Mouse (Mus musculus): ENCODE measurements around the gene Dhx34. TPM values are rescaled to one million over a fixed set of nuclear protein-coding genes. Genes with fewer than 3 reads are reported as not detected.

The Dhx34 gene
- polyA plus RNA-seq, 1 experiment from 2014 or later: 10.3 TPM

- Histone ChIP-seq H3K27ac (ENCODE audit: low read depth, low read length) (no peak overlapping the region), H3K4me1 (ENCODE audit: control insufficient read depth, insufficient read depth, low read length) (no peaks in the 10 kb centered on the region), H3K4me3 (ENCODE audit: low read depth, low read length) (no peak overlapping the region), H3K9me3 (ENCODE audit: control insufficient read depth, low read length) (no peaks in the 10 kb centered on the region), H3K36me3 (ENCODE audit: control insufficient read depth, insufficient read depth, low read length) (peaks cover 14% of the 10 kb centered on the region), H3K4me2 (no peak overlapping the region), H3K9ac (ENCODE audit: low read length) (no peak overlapping the region), H3K27me3 (ENCODE audit: control insufficient read depth, insufficient read depth, low read length) (no peaks in the 10 kb centered on the region)
- ATAC-seq (ENCODE audit: low FRiP score) (no peak), DNase-seq (ENCODE audit: low spot score, missing footprints) (no peak)
- 96% methylated on average over 13 of the region's 13 CpGs for WGBS
Measured at GRCm38 (mm10) chr7:16203505-16203903, 18.3 kb downstream of the Dhx34 start.

- Histone ChIP-seq H3K4me1 (ENCODE audit: control insufficient read depth, insufficient read depth, low read length) (no peaks in the 10 kb centered on the region), H3K36me3 (ENCODE audit: control insufficient read depth, insufficient read depth, low read length) (peaks cover 17% of the 10 kb centered on the region), H3K9ac (ENCODE audit: low read length) (no peak overlapping the region), H3K27ac (ENCODE audit: low read depth, low read length) (no peak overlapping the region), H3K4me2 (no peak overlapping the region), H3K4me3 (ENCODE audit: low read depth, low read length) (no peak overlapping the region), H3K27me3 (ENCODE audit: control insufficient read depth, insufficient read depth, low read length) (no peaks in the 10 kb centered on the region), H3K9me3 (ENCODE audit: control insufficient read depth, low read length) (no peaks in the 10 kb centered on the region)
- 83% methylated on average over 15 of the region's 15 CpGs for WGBS
- DNase-seq (ENCODE audit: low spot score, missing footprints) (no peak), ATAC-seq (ENCODE audit: low FRiP score) (no peak)
Measured at GRCm38 (mm10) chr7:16202756-16203504, 18.9 kb downstream of the Dhx34 start.

DNA sequence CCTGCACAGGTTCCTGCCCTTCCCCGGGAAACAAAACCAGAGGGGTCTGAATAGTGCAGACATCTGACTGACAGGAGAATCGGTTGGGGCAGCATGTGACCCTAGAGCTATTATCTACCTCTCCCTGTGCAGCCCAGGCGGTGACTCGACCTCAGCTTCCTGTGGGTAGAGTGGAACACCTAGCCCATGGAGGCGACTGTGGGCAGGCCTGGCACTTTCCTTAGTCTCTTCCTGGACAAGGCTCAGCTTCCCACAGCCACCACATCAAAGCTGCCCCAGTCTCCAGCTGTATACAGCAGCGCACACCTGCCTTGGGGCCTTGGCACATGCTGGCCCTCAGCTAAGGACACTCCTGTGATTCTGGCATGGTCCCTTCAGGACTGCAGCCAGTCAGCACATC, 20.7 kb downstream of the Dhx34 start:
- no peak for DNase-seq (ENCODE audit: low spot score, missing footprints)
- Histone ChIP-seq H3K4me2 (no peak overlapping the region), H3K27ac (ENCODE audit: low read depth, low read length) (no peak overlapping the region), H3K36me3 (ENCODE audit: control insufficient read depth, insufficient read depth, low read length) (peaks cover 17% of the 10 kb centered on the region), H3K4me3 (ENCODE audit: low read depth, low read length) (no peak overlapping the region), H3K4me1 (ENCODE audit: control insufficient read depth, insufficient read depth, low read length) (no peaks in the 10 kb centered on the region), H3K27me3 (ENCODE audit: control insufficient read depth, insufficient read depth, low read length) (no peaks in the 10 kb centered on the region), H3K9ac (ENCODE audit: low read length) (no peak overlapping the region), H3K9me3 (ENCODE audit: control insufficient read depth, low read length) (no peaks in the 10 kb centered on the region)
- ATAC-seq (ENCODE audit: low FRiP score): no peak
- 86% methylated on average over 6 of the region's 6 CpGs for WGBS

- no peaks in the 10 kb centered on the region for H3K9me3 ChIP-seq (ENCODE audit: control insufficient read depth, low read length)
- WGBS: 89% methylated on average over 11 of the region's 11 CpGs
- peaks cover 12% of the 10 kb centered on the region for H3K36me3 ChIP-seq (ENCODE audit: control insufficient read depth, insufficient read depth, low read length)
- no peak for ATAC-seq (ENCODE audit: low FRiP score)
- DNase-seq (ENCODE audit: low spot score, missing footprints): no peak
- no peaks in the 10 kb centered on the region for H3K27me3 ChIP-seq (ENCODE audit: control insufficient read depth, insufficient read depth, low read length)
- no peak overlapping the region for H3K4me3 ChIP-seq (ENCODE audit: low read depth, low read length)
- no peaks in the 10 kb centered on the region for H3K4me1 ChIP-seq (ENCODE audit: control insufficient read depth, insufficient read depth, low read length)
- H3K4me2 ChIP-seq: no peak overlapping the region
- H3K27ac ChIP-seq (ENCODE audit: low read depth, low read length): no peak overlapping the region
- no peak overlapping the region for H3K9ac ChIP-seq (ENCODE audit: low read length)
Measured at GRCm38 (mm10) chr7:16198540-16198939, 23.3 kb downstream of the Dhx34 start.

GRCm38 (mm10) chr7:16197166-16197565, 24.7 kb downstream of the Dhx34 start:
- peaks cover 7% of the 10 kb centered on the region; the same call in 1 of the 2 replicates for H3K36me3 ChIP-seq (ENCODE audit: control insufficient read depth, insufficient read depth, low read length)
- no peak overlapping the region for H3K4me2 ChIP-seq
- 85% methylated on average over 5 of the region's 5 CpGs for WGBS
- no peaks in the 10 kb centered on the region for H3K27me3 ChIP-seq (ENCODE audit: control insufficient read depth, insufficient read depth, low read length)
- no peaks in the 10 kb centered on the region for H3K9me3 ChIP-seq (ENCODE audit: control insufficient read depth, low read length)
- no peaks in the 10 kb centered on the region for H3K4me1 ChIP-seq (ENCODE audit: control insufficient read depth, insufficient read depth, low read length)
- no peak overlapping the region for H3K4me3 ChIP-seq (ENCODE audit: low read depth, low read length)
- no peak overlapping the region for H3K27ac ChIP-seq (ENCODE audit: low read depth, low read length)
- ATAC-seq (ENCODE audit: low FRiP score) (no peak), DNase-seq (ENCODE audit: low spot score, missing footprints) (no peak)
- no peak overlapping the region for H3K9ac ChIP-seq (ENCODE audit: low read length)

DNA sequence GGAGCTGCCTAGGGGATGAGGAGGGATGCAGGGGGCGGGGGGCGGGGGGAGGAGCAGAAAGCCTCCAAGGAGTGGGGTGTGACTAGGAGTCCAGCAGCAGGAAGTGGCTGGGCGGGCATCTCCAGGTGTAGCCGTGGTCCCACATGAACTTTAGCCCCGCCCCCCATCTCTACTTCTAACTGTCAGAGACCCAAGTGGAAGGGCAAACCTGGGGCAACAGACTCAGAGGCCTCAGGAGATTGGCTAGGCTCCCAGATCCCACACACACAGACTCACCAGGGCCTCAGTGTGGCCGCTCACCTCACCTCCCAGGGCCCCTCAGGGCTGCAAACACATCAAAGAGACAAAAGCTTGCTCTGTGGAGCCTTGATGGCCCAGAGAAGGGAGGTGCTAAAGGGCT, 25.2 kb downstream of the Dhx34 start:
- no peaks in the 10 kb centered on the region for H3K9me3 ChIP-seq (ENCODE audit: control insufficient read depth, low read length)
- H3K4me3 ChIP-seq (ENCODE audit: low read depth, low read length): no peak overlapping the region
- no peak overlapping the region for H3K9ac ChIP-seq (ENCODE audit: low read length)
- no peaks in the 10 kb centered on the region for H3K27me3 ChIP-seq (ENCODE audit: control insufficient read depth, insufficient read depth, low read length)
- ATAC-seq (ENCODE audit: low FRiP score) (no peak), DNase-seq (ENCODE audit: low spot score, missing footprints) (no peak)
- H3K4me2 ChIP-seq: no peak overlapping the region
- no peaks in the 10 kb centered on the region for H3K4me1 ChIP-seq (ENCODE audit: control insufficient read depth, insufficient read depth, low read length)
- H3K36me3 ChIP-seq (ENCODE audit: control insufficient read depth, insufficient read depth, low read length): peaks cover 7% of the 10 kb centered on the region; the same call in 1 of the 2 replicates
- 83% methylated on average over 6 of the region's 6 CpGs for WGBS
- no peak overlapping the region for H3K27ac ChIP-seq (ENCODE audit: low read depth, low read length)

DNA sequence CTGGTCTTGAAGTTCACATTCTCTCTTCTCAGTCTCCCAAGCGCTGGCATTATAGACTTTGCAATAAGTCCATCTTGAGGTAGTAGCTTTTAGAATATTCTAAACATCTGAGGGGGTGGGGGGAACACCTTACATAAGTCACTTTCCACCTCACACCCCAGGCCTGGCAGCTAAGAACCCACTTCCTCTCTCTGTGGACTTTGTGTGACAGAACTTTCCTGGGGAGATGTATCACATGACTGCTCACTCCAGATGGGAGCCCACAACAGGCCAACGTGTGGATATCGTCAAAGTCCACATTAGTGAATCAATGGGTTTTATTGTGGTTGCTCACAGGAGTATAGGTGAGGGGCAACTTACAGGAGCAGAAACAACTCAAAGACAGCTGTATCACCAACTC, 28.1 kb downstream of the Dhx34 start:
- H3K27ac ChIP-seq (ENCODE audit: low read depth, low read length): no peak overlapping the region
- H3K27me3 ChIP-seq (ENCODE audit: control insufficient read depth, insufficient read depth, low read length): no peaks in the 10 kb centered on the region
- DNase-seq (ENCODE audit: low spot score, missing footprints) (no peak), ATAC-seq (ENCODE audit: low FRiP score) (no peak)
- no peak overlapping the region for H3K4me3 ChIP-seq (ENCODE audit: low read depth, low read length)
- no peaks in the 10 kb centered on the region for H3K9me3 ChIP-seq (ENCODE audit: control insufficient read depth, low read length)
- H3K36me3 ChIP-seq (ENCODE audit: control insufficient read depth, insufficient read depth, low read length): peaks cover 7% of the 10 kb centered on the region; the same call in 1 of the 2 replicates
- no peaks in the 10 kb centered on the region for H3K4me1 ChIP-seq (ENCODE audit: control insufficient read depth, insufficient read depth, low read length)
- 63% methylated on average over 3 of the region's 3 CpGs for WGBS
- H3K4me2 ChIP-seq: no peak overlapping the region
- H3K9ac ChIP-seq (ENCODE audit: low read length): no peak overlapping the region

DNA sequence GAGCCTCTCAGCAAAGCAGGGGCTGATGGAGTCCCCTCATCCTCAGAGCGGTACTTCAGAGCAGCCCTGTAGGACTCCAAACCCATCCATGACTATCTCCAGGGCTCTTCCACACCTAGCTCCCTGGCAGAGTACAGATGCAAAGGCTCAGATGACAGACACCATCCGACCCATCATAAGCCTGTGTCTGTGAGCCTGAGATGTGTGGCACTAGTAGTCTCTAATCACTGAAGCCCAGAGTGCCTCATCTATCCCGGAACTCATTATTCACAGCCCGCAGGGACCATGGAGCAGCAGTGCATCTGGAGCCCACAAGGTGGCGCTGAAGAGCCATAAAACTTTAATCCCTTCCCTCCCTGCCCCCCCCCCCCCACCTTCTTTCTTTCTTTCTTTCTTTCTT, 29.5 kb downstream of the Dhx34 start:
- no peaks in the 10 kb centered on the region for H3K4me1 ChIP-seq (ENCODE audit: control insufficient read depth, insufficient read depth, low read length)
- H3K9me3 ChIP-seq (ENCODE audit: control insufficient read depth, low read length): no peaks in the 10 kb centered on the region
- H3K9ac ChIP-seq (ENCODE audit: low read length): no peak overlapping the region
- no peak overlapping the region for H3K4me3 ChIP-seq (ENCODE audit: low read depth, low read length)
- DNase-seq (ENCODE audit: low spot score, missing footprints) (peak; percentile 98), ATAC-seq (ENCODE audit: low FRiP score) (peak; percentile 56)
- no peak overlapping the region for H3K27ac ChIP-seq (ENCODE audit: low read depth, low read length)
- H3K36me3 ChIP-seq (ENCODE audit: control insufficient read depth, insufficient read depth, low read length): peaks cover 4% of the 10 kb centered on the region; the same call in 1 of the 2 replicates
- WGBS: 20% methylated on average over 5 of the region's 5 CpGs
- no peak overlapping the region for H3K4me2 ChIP-seq
- H3K27me3 ChIP-seq (ENCODE audit: control insufficient read depth, insufficient read depth, low read length): no peaks in the 10 kb centered on the region

DNA sequence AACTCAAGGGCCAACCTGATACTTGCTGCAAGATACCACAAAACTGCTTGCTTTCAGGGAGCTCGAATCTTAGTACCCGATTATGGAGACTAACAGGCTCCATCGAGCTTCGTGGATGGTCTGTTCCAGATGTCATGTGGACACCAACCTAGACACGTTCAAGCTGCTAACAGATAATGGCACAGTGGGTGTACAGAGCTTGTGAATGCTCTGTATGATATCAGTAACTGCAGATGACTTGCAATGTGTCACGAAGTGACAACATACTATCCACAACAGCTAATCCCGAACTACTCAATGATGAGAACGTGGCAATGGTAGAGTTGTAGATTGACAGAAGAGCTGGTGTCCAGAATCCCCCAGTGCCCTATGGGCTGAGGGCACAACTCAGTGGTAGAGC, 34.3 kb downstream of the Dhx34 start:
- DNase-seq (ENCODE audit: low spot score, missing footprints): no peak
- H3K27me3 ChIP-seq (ENCODE audit: control insufficient read depth, insufficient read depth, low read length): no peaks in the 10 kb centered on the region
- no peaks in the 10 kb centered on the region for H3K4me1 ChIP-seq (ENCODE audit: control insufficient read depth, insufficient read depth, low read length)
- no peak overlapping the region for H3K4me3 ChIP-seq (ENCODE audit: low read depth, low read length)
- H3K36me3 ChIP-seq (ENCODE audit: control insufficient read depth, insufficient read depth, low read length): peaks cover 6% of the 10 kb centered on the region
- ATAC-seq (ENCODE audit: low FRiP score): no peak
- no peak overlapping the region for H3K9ac ChIP-seq (ENCODE audit: low read length)
- H3K27ac ChIP-seq (ENCODE audit: low read depth, low read length): no peak overlapping the region
- no peak overlapping the region for H3K4me2 ChIP-seq
- 82% methylated on average over 8 of the region's 8 CpGs for WGBS
- no peaks in the 10 kb centered on the region for H3K9me3 ChIP-seq (ENCODE audit: control insufficient read depth, low read length)

Measured in midbrain, embryonic 11.5 days (tissue).